Mouse (Mus musculus): ENCODE measurements around the gene Twistnb. TPM values are rescaled to one million over a fixed set of nuclear protein-coding genes. Genes with fewer than 3 reads are reported as not detected.

The Twistnb gene
- total RNA-seq, 2 experiments from 2014 or later = 7.4 to 7.5 TPM

Other genes with a start within 250 kb of the Twistnb start
- gene Efcab10, start 34.8 kb upstream of the Twistnb start, total RNA-seq (2021) = not detected

Data from heart, postnatal 25 days (tissue).